Mouse (Mus musculus) lung, adult 2 months (tissue): Measurements from ENCODE around the gene Katnbl1. TPM values are rescaled to one million over a fixed set of nuclear protein-coding genes. Genes with fewer than 3 reads are reported as not detected.
"Not testable (repeated sequence)": the region's sequence is repeated elsewhere in the genome, so short reads cannot be mapped to it uniquely, and the experiment has no call there.

Experiments used
- DNase-seq: peaks from one replicate; pipeline ENCODE4 v3.0.0; 2022
- H3K4me1 ChIP-seq: fragments of 200-500 bp; 2 replicates; pipeline ENCODE4 v1.6.1; 2011; ENCODE audit warnings: low read length; ENCODE audit not compliant: control insufficient read depth, insufficient read depth
- H3K4me3 ChIP-seq: fragments of 200-500 bp; replicated peaks from 2 replicates; pipeline ENCODE3; 2011; ENCODE audit warnings: low read depth, mild to moderate bottlenecking, control low read depth, low read length; ENCODE audit errors: extremely low read depth
- CTCF ChIP-seq: fragments of 200-500 bp; IDR thresholded peaks from 2 replicates; pipeline ENCODE4 v1.5.1; 2011; ENCODE audit warnings: mild to moderate bottlenecking, low read length, control low read depth; ENCODE audit not compliant: insufficient read depth
- POLR2A ChIP-seq: fragments of 200-500 bp; IDR thresholded peaks from 2 replicates; pipeline ENCODE4 v1.6.1; 2011; ENCODE audit warnings: low read depth, mild to moderate bottlenecking, control low read depth, low read length, borderline replicate concordance; ENCODE audit errors: extremely low read depth
- WGBS: fragments of 180-500 bp; shearing (Covaris S2); methylation state at CpG from one replicate; pipeline ENCODE4 v1.1.7; 2018; 5-methylcytosine and 5-hydroxymethylcytosine counted together
- polyA plus RNA-seq: library from polyadenylated mRNA; depleted of rRNA; stranded (reverse); fragments of >200 nt; gene quantifications from 2 replicates; pipeline ENCODE4 v1.2.3, GENCODE M21; 2012

The Katnbl1 gene
- polyA plus RNA-seq, 1 experiment: 2.3 TPM

- no peak for TF ChIP-seq POLR2A
- TF ChIP-seq CTCF: no peak
Measured at GRCm38 (mm10) chr2:112392689-112393088, 13.7 kb downstream of the Katnbl1 start.

DNA sequence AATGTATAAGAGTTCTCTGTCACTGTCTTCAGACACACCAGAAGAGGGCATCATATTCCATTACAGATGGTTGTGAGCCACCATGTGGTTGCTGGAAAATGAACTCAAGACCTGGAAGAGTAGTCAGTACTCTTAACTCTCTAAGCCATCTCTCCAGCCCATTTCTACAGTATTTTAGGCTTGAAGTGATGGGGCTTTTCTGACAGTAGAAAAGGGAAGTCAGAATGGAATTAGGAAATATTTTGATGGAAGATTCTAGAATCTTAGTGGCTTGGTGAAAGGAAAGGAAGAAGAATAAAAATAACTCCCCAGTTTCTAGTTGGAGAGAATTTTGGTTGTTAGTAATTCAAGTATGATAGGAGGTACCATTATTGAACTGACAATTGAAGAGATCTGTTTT is 14.9 kb downstream of the Katnbl1 start:
- DNase-seq: no peak
- Histone ChIP-seq H3K4me3 (no peak overlapping the region), H3K4me1 (peaks cover 3% of the 10 kb centered on the region; the same call in 1 of the 2 replicates)
- TF ChIP-seq POLR2A (no peak), CTCF (no peak)

More at GRCm38 (mm10) chr2:112392689-112393088, 13.7 kb downstream of the Katnbl1 start:
- 65% methylated on average over 1 of the region's 1 CpGs for WGBS
- H3K4me1 ChIP-seq: peaks cover 3% of the 10 kb centered on the region; the same call in 1 of the 2 replicates
- DNase-seq: no peak
- no peak overlapping the region for H3K4me3 ChIP-seq

GRCm38 (mm10) chr2:112396649-112397048 is 17.6 kb downstream of the Katnbl1 start:
- no peak overlapping the region for H3K4me3 ChIP-seq
- 24% methylated on average over 1 of the region's 1 CpGs for WGBS
- DNase-seq: no peak
- TF ChIP-seq CTCF: no peak
- TF ChIP-seq POLR2A: no peak
- H3K4me1 ChIP-seq: peaks cover 3% of the 10 kb centered on the region; the same call in 1 of the 2 replicates

- no peaks in the 10 kb centered on the region for H3K4me1 ChIP-seq
- H3K4me3 ChIP-seq: no peak overlapping the region
- TF ChIP-seq CTCF (no peak), POLR2A (no peak)
- 83% methylated on average over 3 of the region's 3 CpGs for WGBS
- no peak for DNase-seq
Measured at GRCm38 (mm10) chr2:112407030-112407429, 28.0 kb downstream of the Katnbl1 start.

DNA sequence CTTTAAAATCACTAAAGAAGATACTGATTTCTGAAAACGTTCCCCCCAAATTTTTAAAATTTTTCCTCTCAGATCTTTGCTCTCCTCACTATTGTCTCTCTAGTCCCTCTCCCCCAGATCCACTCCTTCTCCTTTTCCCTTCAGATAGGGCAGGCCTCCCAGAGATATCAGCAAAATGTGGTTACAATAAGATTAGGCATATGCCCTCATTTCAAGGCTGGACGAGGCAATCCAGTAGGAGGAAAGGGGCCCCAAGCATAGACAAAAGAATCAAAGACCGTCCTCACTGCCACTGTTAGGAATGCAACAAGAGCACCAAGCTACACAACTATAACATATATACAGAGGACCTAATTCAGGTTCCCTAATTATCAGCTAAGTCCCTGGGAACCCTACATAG is 46.3 kb downstream of the Katnbl1 start:
- H3K4me1 ChIP-seq: no peaks in the 10 kb centered on the region
- TF ChIP-seq CTCF (no peak), POLR2A (no peak)
- no peak overlapping the region for H3K4me3 ChIP-seq
- no peak for DNase-seq
- 71% methylated on average over 3 of the region's 3 CpGs for WGBS

- H3K4me1 ChIP-seq, DNase-seq, H3K4me3 ChIP-seq: not testable (repeated sequence)
- 93% methylated on average over 3 of the region's 3 CpGs for WGBS
Measured at GRCm38 (mm10) chr2:112428534-112428933, 49.5 kb downstream of the Katnbl1 start.

- WGBS: 88% methylated on average over 4 of the region's 4 CpGs
- H3K4me3 ChIP-seq: no peak overlapping the region
- DNase-seq: no peak
- no peaks in the 10 kb centered on the region for H3K4me1 ChIP-seq
- TF ChIP-seq CTCF (no peak), POLR2A (no peak)
Measured at GRCm38 (mm10) chr2:112429665-112430064, 50.7 kb downstream of the Katnbl1 start.

GRCm38 (mm10) chr2:112430403-112430802 is 51.4 kb downstream of the Katnbl1 start:
- no peak overlapping the region for H3K4me3 ChIP-seq
- no peaks in the 10 kb centered on the region for H3K4me1 ChIP-seq
- WGBS: 35% methylated on average over 5 of the region's 5 CpGs
- TF ChIP-seq POLR2A: no peak
- DNase-seq: no peak

DNA sequence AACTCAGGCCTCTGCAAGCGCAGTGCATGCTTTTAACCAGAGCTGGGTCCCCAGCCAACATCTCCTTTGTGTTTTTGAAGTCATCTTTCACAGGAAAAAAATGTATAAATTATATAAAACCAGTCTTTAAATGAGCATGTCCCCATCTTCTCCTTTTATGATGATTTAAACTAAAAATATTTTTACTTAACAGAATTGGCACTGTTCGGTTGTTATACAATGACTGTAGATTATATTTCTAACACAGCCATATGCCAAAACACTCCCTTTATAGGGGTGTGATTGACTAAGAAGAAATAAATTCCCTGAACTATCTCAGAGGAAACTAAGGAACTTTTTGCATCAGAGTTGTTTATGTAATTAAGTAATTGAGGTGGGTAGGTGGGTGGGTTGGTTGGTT is 53.5 kb downstream of the Katnbl1 start:
- no peak for DNase-seq
- TF ChIP-seq POLR2A (no peak), CTCF (no peak)
- Histone ChIP-seq H3K4me3 (no peak overlapping the region), H3K4me1 (no peaks in the 10 kb centered on the region)
- 87% methylated on average over 2 of the region's 2 CpGs for WGBS

GRCm38 (mm10) chr2:112433359-112433758 is 54.3 kb downstream of the Katnbl1 start:
- TF ChIP-seq POLR2A (no peak), CTCF (no peak)
- Histone ChIP-seq H3K4me3 (no peak overlapping the region), H3K4me1 (no peaks in the 10 kb centered on the region; the same call in 1 of the 2 replicates)
- WGBS: 51% methylated on average over 2 of the region's 2 CpGs
- DNase-seq: no peak

GRCm38 (mm10) chr2:112436292-112436691 is 57.3 kb downstream of the Katnbl1 start:
- TF ChIP-seq POLR2A: no peak
- TF ChIP-seq CTCF: no peak

More at GRCm38 (mm10) chr2:112436292-112436691, 57.3 kb downstream of the Katnbl1 start:
- H3K4me1 ChIP-seq: no peaks in the 10 kb centered on the region; the same call in 1 of the 2 replicates
- WGBS: 70% methylated on average over 4 of the region's 4 CpGs
- no peak overlapping the region for H3K4me3 ChIP-seq
- DNase-seq: no peak
